ENCODE assay signal across 8 mouse cellular contexts in genomic region chr4:49521346-49521745, GRCm38 (mm10). TPM values are rescaled to one million over a fixed set of nuclear protein-coding genes. Genes with fewer than 3 reads are reported as not detected.
DNase-seq lines count a peak whose midpoint lies in the region; ATAC-seq and TF ChIP-seq lines count a peak whose summit lies in the region.

No protein-coding gene starts in this region.

- peak overlapping the region; percentile 84 for H3K27ac ChIP-seq in left cerebral cortex, adult 2 months
- H3K27ac ChIP-seq in intestine, embryonic 16.5 days (ENCODE audit: low read length): no peak overlapping the region
- H3K27ac ChIP-seq in neural tube, embryonic 12.5 days: no peak overlapping the region

- no peaks in the 10 kb centered on the region; the same call in 1 of the 2 replicates for H3K36me3 ChIP-seq in intestine, embryonic 16.5 days (ENCODE audit: control insufficient read depth, insufficient read depth, low read length)
- H3K36me3 ChIP-seq in neural tube, embryonic 12.5 days: peaks cover 14% of the 10 kb centered on the region; the same call in 1 of the 2 replicates

- peak overlapping the region; percentile 78 for H3K9ac ChIP-seq in intestine, embryonic 16.5 days (ENCODE audit: low read depth, low read length)
- peak overlapping the region; percentile 47 for H3K9ac ChIP-seq in neural tube, embryonic 12.5 days

- peak overlapping the region; percentile 93 for H3K4me3 ChIP-seq in left cerebral cortex, adult 2 months
- H3K4me3 ChIP-seq in intestine, embryonic 16.5 days (ENCODE audit: low read length): peak overlapping the region; percentile 52
- peak overlapping the region; percentile 63 for H3K4me3 ChIP-seq in neural tube, embryonic 12.5 days

- no peak; the same call in 1 of the 2 replicates for TF ChIP-seq CTCF in left cerebral cortex, adult 2 months (IDR thresholded peaks at IDR 0.05)

- no peaks in the 10 kb centered on the region for H3K9me3 ChIP-seq in intestine, embryonic 16.5 days (ENCODE audit: control insufficient read depth, low read length)
- no peaks in the 10 kb centered on the region for H3K9me3 ChIP-seq in neural tube, embryonic 12.5 days

- intact Hi-C loops in left cerebral cortex, adult 2 months (cut with DNase I): loop anchor here (1.0 to 10.0 kb wide), 2 partner anchors 111 to 1047 kb away; partner anchors contain the start of genes Rnf20 and Tex10
- intact Hi-C loops in left cerebral cortex, postnatal 4 days (cut with DNase I): loop anchor here (5.0 kb wide), 1 partner anchor 106 kb away; no protein-coding TSS in a partner anchor

- 0% methylated on average over 17 of the region's 17 CpGs for WGBS in intestine, embryonic 16.5 days
- under 1% methylated on average over 17 of the region's 17 CpGs for WGBS in neural tube, embryonic 12.5 days

- DNase-seq in left cerebral cortex, adult 2 months (ENCODE audit: extremely low spot score in 1 of 2, low spot score in 2 of 2): no peak
- no peak for DNase-seq in left cerebral cortex, postnatal 4 days
- peak; percentile 50 for DNase-seq in embryo, embryonic 11 days
- no peak for DNase-seq in ovary, postnatal 36 days (ENCODE audit: low spot score)
- DNase-seq in right cerebral cortex, adult 18-20 months: no peak
- no peak for DNase-seq in right cerebral cortex, adult 2 months (ENCODE audit: low spot score in 2 of 2)

- peak overlapping the region; percentile 76 for H3K4me2 ChIP-seq in intestine, embryonic 16.5 days (ENCODE audit: low read depth, low read length)
- H3K4me2 ChIP-seq in neural tube, embryonic 12.5 days (replicated peaks): peak overlapping the region; percentile 67

- no peaks in the 10 kb centered on the region for H3K27me3 ChIP-seq in intestine, embryonic 16.5 days (replicated peaks; ENCODE audit: control insufficient read depth, insufficient read depth, low read length)
- H3K27me3 ChIP-seq in neural tube, embryonic 12.5 days (replicated peaks): no peaks in the 10 kb centered on the region

- ATAC-seq in intestine, embryonic 16.5 days: peak; percentile 31; the same call in 1 of the 2 replicates
- peak; percentile 74 for ATAC-seq in neural tube, embryonic 12.5 days (ENCODE audit: low FRiP score, low read depth)

- H3K4me1 ChIP-seq in intestine, embryonic 16.5 days (ENCODE audit: control insufficient read depth, insufficient read depth, low read length): peaks cover 10% of the 10 kb centered on the region
- peaks cover 12% of the 10 kb centered on the region for H3K4me1 ChIP-seq in neural tube, embryonic 12.5 days

RNA-seq across cellular contexts. Expression of gene Zfp189, which starts 0.4 kb away (rescaled TPM):
- 10 to 100 TPM; 13.6 to 20.3 TPM for total RNA-seq in left cerebral cortex, adult 2 months (2021)
- total RNA-seq in left cerebral cortex, postnatal 4 days (2021): 1 to 10 TPM; 9.2 to 9.3 TPM
- polyA plus RNA-seq in intestine, embryonic 16.5 days (2015; fragmentation: Nextera tagmentation; extraction: Ambion mirVana): 4.4 and 4.8 TPM in 2 replicates
- 12.8 and 14.3 TPM in 2 replicates for polyA plus RNA-seq in neural tube, embryonic 12.5 days (2016; fragmentation: Nextera tagmentation; extraction: Ambion mirVana)

RNA-seq across cellular contexts. Expression of gene Mrpl50, which starts 0.5 kb away (rescaled TPM):
- 10 to 100 TPM; 29.0 to 29.5 TPM for total RNA-seq in left cerebral cortex, adult 2 months (2021)
- 10 to 100 TPM; 40.3 to 41.0 TPM for total RNA-seq in left cerebral cortex, postnatal 4 days (2021)
- polyA plus RNA-seq in intestine, embryonic 16.5 days (2015; fragmentation: Nextera tagmentation; extraction: Ambion mirVana): 90.7 and 98.9 TPM in 2 replicates
- 77.3 and 78.3 TPM in 2 replicates for polyA plus RNA-seq in neural tube, embryonic 12.5 days (2016; fragmentation: Nextera tagmentation; extraction: Ambion mirVana)

RNA-seq across cellular contexts. Expression of gene Baat, which starts 15.0 kb away (rescaled TPM):
- under 1 TPM in 1 of 2 experiments, not detected in 1; 0.47 TPM for total RNA-seq in left cerebral cortex, adult 2 months (2021)
- under 1 TPM in 1 of 2 experiments, not detected in 1; 0.38 TPM for total RNA-seq in left cerebral cortex, postnatal 4 days (2021)
- polyA plus RNA-seq in intestine, embryonic 16.5 days (2015; fragmentation: Nextera tagmentation; extraction: Ambion mirVana): 0.20 and 0.53 TPM in 2 replicates
- polyA plus RNA-seq in neural tube, embryonic 12.5 days (2016; fragmentation: Nextera tagmentation; extraction: Ambion mirVana): 0.27 and 0.30 TPM in 2 replicates

RNA-seq across cellular contexts. Expression of gene Aldob, which starts 28.0 kb away (rescaled TPM):
- 1 to 10 TPM; 1.9 to 2.2 TPM for total RNA-seq in left cerebral cortex, adult 2 months (2021)
- under 1 TPM; 0.79 to 0.96 TPM for total RNA-seq in left cerebral cortex, postnatal 4 days (2021)
- 572 and 696 TPM in 2 replicates for polyA plus RNA-seq in intestine, embryonic 16.5 days (2015; fragmentation: Nextera tagmentation; extraction: Ambion mirVana)
- not detected in 2 replicates for polyA plus RNA-seq in neural tube, embryonic 12.5 days (2016; fragmentation: Nextera tagmentation; extraction: Ambion mirVana)

RNA-seq across cellular contexts. Expression of gene Acnat1, which starts 47.6 kb away (rescaled TPM):
- total RNA-seq in left cerebral cortex, adult 2 months (2021): not detected
- under 1 TPM; 0.42 to 0.68 TPM for total RNA-seq in left cerebral cortex, postnatal 4 days (2021)
- 5.7 and 6.8 TPM in 2 replicates for polyA plus RNA-seq in intestine, embryonic 16.5 days (2015; fragmentation: Nextera tagmentation; extraction: Ambion mirVana)
- not detected in 2 replicates for polyA plus RNA-seq in neural tube, embryonic 12.5 days (2016; fragmentation: Nextera tagmentation; extraction: Ambion mirVana)
